Mouse (Mus musculus) yolk sac, embryonic 10.5 days (tissue): Measurements from ENCODE around the gene Rnf130.
A peak's percentile ranks its signal among the peaks of the same experiment; 100 is the strongest.
"Not testable (repeated sequence)": the region's sequence is repeated elsewhere in the genome, so short reads cannot be mapped to it uniquely, and the experiment has no call there.

Source experiments
- DNase-seq: peaks from one replicate; pipeline ENCODE4 v3.0.0-alpha.2; 2017; ENCODE audit warnings: low spot score

Rnf130 gene

DNA sequence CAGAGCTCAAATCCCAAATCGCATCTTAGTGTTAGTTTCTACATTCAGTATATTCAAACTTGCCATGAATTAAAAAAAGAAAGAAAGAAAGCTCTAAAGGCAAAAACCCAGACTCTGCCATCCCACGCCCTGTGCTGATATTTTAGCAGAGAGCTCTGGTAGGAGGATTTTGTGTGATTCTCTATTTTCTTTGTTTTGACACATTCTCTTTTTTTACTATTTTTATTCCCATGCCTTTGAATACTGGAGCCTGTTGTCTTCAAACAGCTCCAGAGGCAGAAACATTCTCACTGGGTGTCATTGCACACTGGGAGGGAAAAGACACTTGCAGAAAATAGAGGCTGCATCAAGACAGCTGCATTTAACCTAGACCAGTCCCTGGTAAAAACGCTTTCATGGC lies 61.1 kb downstream of the Rnf130 start:
- DNase-seq = no peak

DNA sequence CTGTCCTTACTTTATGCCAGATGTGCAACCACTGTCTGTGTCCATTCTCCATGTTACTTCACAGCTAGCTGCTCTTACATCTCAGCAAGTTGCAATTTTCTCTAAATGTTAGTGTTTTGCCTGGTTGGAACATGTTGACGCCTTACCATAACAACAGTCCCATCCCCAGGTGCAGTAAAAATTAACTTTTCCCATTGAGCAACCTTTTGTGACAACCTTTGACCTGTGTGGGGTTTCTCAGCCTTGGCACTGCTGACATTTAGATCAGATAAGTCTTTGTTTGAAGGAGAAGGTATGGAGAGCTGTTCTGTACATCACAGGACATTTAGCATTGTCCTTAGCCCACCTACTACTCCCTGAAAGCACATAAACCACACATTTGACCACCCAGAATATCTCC lies 64.7 kb downstream of the Rnf130 start:
- DNase-seq = peak; percentile 83

DNA sequence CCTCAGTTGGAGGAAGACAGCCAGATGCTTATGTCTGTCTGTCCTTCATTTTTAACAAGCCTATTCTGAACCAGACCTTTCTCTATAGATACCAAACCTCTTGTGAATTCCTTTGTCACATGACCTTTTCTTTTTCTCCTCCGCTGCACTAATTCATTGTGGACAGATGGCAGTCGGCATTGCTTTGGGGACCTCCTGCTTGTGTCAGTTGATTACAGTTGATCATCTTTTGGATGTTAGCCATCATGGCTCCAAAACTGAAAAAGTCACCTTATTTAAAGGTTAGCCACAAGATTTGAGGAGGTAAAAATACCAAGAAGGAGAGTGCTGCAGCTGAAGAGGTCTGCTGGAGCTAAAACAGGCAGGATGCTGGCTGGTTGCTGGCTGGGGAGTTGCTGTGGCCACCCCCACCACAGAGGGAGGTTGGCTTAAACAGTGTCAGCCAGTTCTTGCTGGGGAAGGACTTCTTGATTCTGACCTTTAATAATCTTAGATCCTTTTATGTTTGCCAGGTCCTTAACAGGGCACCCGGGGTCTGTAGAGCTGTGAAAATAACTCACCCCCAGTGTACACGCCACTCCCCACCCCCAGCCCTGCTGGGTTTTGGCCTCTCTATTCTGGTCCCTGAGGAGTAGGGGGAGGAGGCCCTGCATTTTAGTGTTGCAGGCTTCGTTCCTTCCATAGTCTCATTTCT lies 66.0 kb downstream of the Rnf130 start:
- no peak for DNase-seq

- no peak for DNase-seq
Measured at GRCm38 (mm10) chr11:50091681-50092080, 66.5 kb downstream of the Rnf130 start.

- no peak for DNase-seq
Measured at GRCm38 (mm10) chr11:50095661-50096060, 70.5 kb downstream of the Rnf130 start.

GRCm38 (mm10) chr11:50097091-50097490 lies 71.9 kb downstream of the Rnf130 start:
- no peak for DNase-seq

DNA sequence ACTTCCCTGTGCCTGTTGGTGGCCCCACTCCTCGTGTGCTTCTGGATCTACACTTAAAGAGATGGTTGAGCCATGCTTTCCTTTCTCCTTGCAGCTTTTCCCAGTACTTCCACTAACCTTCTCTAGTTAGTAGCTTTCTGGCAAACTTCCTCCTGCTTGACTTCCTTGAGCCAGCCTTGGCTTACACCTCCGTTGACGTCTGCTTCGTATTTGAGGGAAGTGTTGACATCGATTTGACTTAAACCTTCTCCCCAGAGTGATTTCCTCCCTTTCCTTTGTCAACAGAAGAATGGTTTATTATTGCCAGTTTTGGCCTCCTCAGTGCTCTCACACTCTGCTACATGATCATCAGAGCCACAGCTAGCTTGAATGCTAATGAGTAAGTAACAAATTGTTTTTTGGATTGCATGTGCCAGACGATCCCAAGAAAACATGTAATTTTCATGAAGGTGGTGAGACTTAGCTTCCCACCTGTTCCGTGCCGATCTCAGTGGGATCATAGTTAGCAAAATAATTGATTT lies 73.9 kb downstream of the Rnf130 start:
- no peak for DNase-seq

- DNase-seq = no peak
Measured at GRCm38 (mm10) chr11:50099692-50100091, 74.5 kb downstream of the Rnf130 start.

GRCm38 (mm10) chr11:50100548-50101307 lies 75.6 kb downstream of the Rnf130 start:
- no peak for DNase-seq

DNA sequence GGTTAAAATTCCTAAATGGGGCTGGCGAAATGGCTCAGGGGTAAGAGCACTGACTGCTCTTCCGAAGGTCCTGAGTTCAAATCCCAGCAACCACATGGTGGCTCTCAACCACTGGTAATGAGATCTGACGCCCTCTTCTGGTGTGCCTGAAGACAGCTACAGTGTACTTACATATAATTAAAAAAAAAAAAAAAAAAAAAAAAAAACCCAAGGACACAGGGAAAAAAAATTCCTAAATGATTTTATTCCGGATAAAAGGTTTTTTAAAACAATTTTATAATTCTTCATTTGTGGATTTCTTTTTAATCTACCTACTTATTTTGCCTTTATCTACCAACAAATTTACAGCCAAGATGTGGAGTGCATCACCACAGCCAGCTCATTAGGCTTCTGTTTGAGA lies 76.8 kb downstream of the Rnf130 start:
- DNase-seq = not testable (repeated sequence)

DNA sequence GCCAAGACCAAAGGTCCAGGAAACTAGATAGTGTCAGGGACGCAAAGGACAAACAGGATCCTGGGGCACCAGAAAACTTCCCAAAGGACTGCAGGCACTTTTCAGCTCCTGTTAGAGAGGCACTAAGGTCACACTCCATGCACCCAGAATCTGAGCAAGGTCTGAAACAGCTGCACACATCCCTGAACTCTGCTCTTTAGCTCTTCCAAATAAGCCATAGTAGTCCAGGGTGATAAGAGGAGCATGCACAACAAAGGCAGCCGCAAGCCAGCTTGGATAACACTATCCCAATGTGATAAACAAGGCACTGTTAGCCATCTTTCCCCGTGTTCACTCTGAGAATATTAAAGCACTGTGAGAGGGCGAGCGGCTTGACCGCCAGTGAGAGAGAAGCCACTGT lies 78.9 kb downstream of the Rnf130 start:
- DNase-seq = no peak

DNA sequence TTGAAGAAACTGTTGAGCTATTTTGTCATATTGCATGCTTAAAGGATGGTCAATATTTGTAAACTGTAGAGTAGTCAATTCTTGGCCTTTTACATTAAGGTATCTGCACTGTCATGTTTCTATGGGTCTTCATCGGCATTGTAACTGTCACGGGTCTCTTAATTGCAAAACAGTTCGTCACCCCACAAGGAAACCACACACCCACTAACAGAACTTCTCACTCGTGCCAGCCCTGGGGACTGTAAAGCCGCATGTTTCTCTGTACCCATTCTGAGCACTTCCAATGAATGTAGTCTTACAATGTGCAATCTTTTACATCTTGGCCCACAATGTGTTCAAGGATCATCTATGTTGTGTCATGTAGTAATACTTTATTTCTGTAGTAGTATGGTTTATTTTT lies 80.1 kb downstream of the Rnf130 start:
- no peak for DNase-seq

DNA sequence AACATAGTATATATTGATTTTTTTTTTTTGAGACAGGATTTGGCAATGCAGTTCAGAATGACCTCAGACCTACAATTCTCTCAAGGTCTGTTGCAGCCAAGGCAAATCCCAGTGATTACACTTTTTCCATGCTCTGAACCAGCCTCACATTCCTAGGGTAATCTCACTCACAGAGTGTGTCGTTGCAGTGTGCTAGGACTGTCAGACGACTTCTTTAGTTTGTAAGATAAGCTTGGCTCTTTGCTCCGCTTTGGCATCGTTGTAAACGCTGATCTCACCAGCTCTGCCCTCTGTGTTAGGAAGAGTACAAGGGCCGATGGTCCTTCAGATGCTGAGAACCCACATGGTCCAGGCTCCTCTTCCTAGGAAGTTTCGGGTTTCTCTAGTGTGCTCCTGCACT lies 80.9 kb downstream of the Rnf130 start:
- DNase-seq = no peak

DNA sequence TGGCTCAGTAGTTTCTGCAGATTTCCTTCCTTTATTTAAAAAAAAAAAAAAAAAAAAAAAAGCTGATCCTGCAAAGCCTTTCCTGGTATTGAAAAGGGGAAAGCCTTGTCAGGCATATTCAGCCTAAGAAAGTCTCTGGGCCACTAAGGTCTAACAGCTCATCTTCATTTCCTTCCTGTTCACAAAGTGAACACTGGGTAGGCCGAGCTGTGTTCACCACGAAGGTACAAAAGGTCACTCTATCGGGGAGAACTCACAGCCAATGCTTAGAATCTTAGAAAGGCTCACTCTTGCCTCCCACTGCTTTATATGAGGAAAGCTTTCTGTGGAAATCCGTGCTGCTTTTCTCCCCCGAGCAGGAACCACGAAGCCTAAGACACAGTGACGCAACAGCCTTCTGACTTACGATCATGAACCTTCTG lies 83.7 kb downstream of the Rnf130 start:
- peak; percentile 66 for DNase-seq

GRCm38 (mm10) chr11:50114329-50114728 lies 89.2 kb downstream of the Rnf130 start:
- DNase-seq = no peak

DNA sequence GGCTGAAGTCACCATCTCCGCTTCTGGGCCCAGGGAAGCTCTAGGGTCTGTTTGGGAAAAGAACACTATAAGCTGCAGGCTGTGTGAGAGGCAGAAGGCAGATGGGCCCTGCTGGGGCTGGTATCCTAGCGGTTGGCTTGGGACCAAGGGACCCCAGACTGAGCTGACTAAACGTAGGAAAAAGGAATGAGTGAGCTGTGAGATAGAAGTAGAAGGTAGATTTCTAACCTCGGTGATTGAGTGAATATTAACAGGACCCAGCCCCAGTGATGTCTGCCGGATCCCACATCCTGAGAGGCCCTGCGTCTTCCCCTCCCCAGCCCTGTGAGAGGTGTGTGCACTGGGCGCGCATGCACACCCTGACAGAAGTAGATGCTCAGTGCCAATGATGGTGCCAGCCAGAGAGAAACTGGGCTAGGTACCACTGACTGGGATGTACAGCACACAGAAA lies 97.5 kb downstream of the Rnf130 start:
- no peak for DNase-seq

DNA sequence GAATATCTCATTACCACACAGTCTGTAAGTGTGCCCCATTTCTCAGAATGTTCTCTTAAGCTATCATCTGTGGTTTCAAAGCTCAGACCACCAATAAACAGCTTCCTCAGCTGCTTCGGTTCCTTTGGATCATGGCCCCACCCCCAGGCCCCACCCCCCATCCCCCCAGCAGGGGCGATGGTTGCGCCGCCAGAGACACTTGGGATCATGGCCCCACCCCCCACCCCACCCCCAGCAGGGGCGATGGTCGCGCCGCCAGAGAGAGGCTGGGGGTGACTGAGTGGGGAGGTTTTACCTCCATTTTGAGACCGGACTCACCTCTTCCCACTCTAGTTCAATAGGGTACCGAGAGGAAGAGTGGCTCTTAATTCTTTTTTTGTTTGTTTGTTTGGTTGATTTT lies 102.6 kb downstream of the Rnf130 start:
- no peak for DNase-seq

DNA sequence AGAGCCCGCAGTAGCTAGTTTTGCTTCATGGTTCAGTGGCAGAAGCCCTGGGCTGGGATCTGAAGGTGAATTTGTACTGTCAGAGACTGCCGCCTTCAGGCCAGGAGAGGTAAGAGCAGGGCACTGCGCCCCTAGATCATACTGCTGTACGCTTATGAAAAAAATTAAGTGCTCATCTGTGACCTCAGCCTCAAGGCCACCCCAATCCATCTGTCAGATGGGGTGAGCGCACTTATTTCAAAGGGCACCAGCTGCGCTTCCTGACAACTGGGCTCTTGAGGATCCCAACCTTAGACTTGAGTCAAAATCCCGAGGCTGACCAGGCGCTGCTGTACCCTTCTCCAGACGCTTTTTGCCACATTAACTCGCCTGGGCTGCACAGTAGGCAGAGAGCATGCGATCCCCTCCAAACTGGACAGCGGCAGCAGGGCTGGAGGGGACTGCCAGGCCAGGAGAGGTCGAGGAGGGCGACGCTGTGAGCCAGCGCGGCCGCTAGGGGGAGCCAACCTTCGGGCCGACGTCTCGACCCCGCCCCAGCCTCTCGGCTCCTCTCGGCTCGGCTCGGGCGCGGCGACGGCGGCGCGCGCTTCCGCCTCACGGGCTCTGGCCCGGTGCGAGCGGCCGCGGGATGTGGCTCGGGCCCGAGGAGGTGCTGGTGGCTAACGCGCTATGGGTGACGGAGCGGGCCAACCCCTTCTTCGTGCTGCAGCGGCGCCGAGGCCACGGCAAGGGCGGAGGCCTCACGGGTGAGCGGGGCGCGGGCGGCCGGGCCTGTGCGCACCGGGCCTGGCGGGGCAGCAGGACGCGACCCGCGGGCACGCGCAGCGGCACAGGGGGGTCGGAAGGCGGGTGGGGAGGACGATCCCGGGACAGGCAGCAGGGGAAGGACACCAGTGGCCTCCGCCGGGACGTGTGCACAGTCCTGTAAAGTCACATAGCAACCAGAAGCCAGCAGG lies 105.9 kb downstream of the Rnf130 start, which contains the start of gene Tbc1d9b:
Gene Tbc1d9b (plus strand): TSS at position 586 of the 956 bp plus-strand sequence.
- peak; percentile 88 for DNase-seq

DNA sequence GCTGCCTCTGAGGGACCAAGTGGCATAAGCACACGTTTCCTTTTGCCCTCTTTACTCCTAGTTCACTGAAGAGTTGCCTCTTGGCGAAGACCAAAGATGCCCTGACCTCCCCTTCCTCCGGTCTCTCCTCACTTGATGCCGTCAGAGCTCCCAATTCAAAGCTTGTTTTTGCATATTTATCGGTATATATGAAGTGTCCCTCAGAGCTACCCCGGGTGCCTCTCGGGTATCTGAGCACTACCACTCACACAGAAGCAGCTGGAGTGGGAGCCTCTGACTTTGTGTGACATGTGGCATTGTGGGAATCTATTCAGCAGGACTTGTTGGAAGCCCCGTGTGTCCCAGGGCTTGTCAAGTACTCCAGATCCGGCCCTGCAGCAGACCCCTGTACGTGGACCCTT lies 106.7 kb downstream of the Rnf130 start:
- DNase-seq = no peak

DNA sequence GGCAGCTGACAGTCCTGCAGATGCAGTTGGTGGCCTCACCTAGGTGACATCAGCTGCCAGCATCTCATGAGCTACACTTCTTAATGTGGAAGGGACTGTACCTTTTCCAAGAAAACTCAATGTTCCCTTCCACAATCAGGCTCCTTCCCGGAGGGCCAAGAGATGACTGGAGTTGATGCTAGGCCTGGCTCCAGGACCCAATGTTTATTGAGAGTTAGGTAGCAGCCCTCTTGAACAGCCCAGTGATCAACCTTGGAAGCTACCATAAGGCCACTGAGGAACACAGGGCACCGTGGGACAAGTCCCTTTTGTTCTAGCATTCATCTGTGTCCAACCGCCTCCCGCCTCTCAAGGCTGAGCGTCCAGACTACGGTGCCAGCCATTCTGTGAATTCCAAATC lies 107.1 kb downstream of the Rnf130 start:
- no peak for DNase-seq

- no peak for DNase-seq
Measured at GRCm38 (mm10) chr11:50134136-50134859, 109.2 kb downstream of the Rnf130 start.
